Mouse (Mus musculus) MEL (cell line): ENCODE measurements around the gene Plin2.

Source experiments
- CHD2 ChIP-seq: IDR thresholded peaks from 2 replicates; pipeline ENCODE4 v1.6.1; 2011; ENCODE audit warnings: low read length, improper control_type of control experiment
- CTCF ChIP-seq, 3 experiments: IDR thresholded peaks in 2 of 3; conservative IDR thresholded peaks in 1 of 3; 2 replicates each; pipeline ENCODE4 v1.5.1; 2011 to 2012; ENCODE audit warnings: low read length in 3 of 3, low read depth in 2 of 3, mild to moderate bottlenecking in 2 of 3, improper control_type of control experiment in 1 of 3, inconsistent platforms in 1 of 3, mixed read lengths in 1 of 3, moderate library complexity in 1 of 3; ENCODE audit not compliant: control insufficient read depth in 1 of 3, insufficient read depth in 1 of 3, poor library complexity in 1 of 3, severe bottlenecking in 1 of 3
- GATA1 ChIP-seq: IDR thresholded peaks from 2 replicates; pipeline ENCODE4 v1.6.1; 2011; ENCODE audit warnings: low read depth, low read length, improper control_type of control experiment
- HCFC1 ChIP-seq: IDR thresholded peaks from 2 replicates; pipeline ENCODE4 v1.6.1; 2012; ENCODE audit warnings: low read depth, mild to moderate bottlenecking, inconsistent platforms, low read length, improper control_type of control experiment, moderate library complexity
- MYC ChIP-seq: IDR thresholded peaks from 2 replicates; pipeline ENCODE4 v1.6.1; 2011; ENCODE audit warnings: low read depth, mild to moderate bottlenecking, low read length, improper control_type of control experiment, moderate library complexity
- POLR2A ChIP-seq, 2 experiments: IDR thresholded peaks; 2 replicates each; pipeline ENCODE4 v1.6.1; 2011 to 2012; ENCODE audit warnings: low read length in 2 of 2, mild to moderate bottlenecking in 2 of 2, control low read depth in 1 of 2, improper control_type of control experiment in 1 of 2, low read depth in 1 of 2, moderate library complexity in 1 of 2; ENCODE audit not compliant: control insufficient read depth in 1 of 2, insufficient read depth in 1 of 2, poor library complexity in 1 of 2
- POLR2AphosphoS2 ChIP-seq: IDR thresholded peaks from 2 replicates; pipeline ENCODE4 v1.6.1; 2011; ENCODE audit warnings: low read length, improper control_type of control experiment
- SIN3A ChIP-seq: IDR thresholded peaks from 2 replicates; pipeline ENCODE4 v1.6.1; 2012; ENCODE audit warnings: low read length, improper control_type of control experiment, inconsistent platforms
- SMC3 ChIP-seq: IDR thresholded peaks from 2 replicates; pipeline ENCODE4 v1.6.1; 2011; ENCODE audit warnings: low read depth, low read length, improper control_type of control experiment
- TCF12 ChIP-seq: IDR thresholded peaks from 2 replicates; pipeline ENCODE4 v1.6.1; 2014; ENCODE audit warnings: low read depth, mild to moderate bottlenecking, inconsistent platforms, low read length, improper control_type of control experiment, moderate library complexity
- USF1 ChIP-seq: IDR thresholded peaks from 2 replicates; pipeline ENCODE4 v1.6.1; 2014; ENCODE audit warnings: low read depth, mild to moderate bottlenecking, inconsistent platforms, low read length, improper control_type of control experiment, moderate library complexity

DNA sequence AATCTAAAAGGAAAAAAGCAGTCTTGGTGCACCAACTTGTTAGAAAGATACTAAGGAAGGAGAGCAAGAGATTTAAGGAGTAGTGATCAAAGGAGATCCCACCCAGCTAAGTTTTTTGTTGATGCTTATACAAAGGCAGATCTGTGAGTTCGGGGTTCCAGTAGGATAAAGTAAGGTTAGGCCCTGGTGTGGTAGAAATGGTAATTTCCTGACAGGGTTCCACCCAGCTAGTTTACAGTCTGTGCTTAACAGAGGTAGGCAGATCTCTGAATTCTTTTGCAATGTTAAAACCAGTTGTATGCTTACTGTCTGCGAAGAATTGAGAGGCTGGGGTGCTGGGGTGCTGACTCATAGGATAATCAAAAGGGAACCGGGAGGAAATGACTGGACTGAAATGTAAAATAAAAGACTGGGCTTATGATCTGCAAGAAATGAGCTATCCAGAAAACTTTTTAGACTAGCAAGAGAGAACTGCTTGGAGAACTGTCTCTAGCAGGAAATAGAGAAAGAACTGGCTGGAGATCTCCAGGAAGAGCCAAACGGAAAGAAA lies 40.9 kb upstream of the Plin2 start:
- TF ChIP-seq POLR2A (IDR thresholded peaks at IDR 0.05; ENCODE audit: control insufficient read depth in 1 of 2, insufficient read depth in 1 of 2, low read depth in 1 of 2, low read length in 2 of 2, poor library complexity in 1 of 2) (no peak), CTCF (IDR thresholded peaks at IDR 0.05 in 2 of 3, conservative IDR thresholded peaks at IDR 0.05 in 1 of 3; ENCODE audit: control insufficient read depth in 1 of 3, insufficient read depth in 1 of 3, low read depth in 2 of 3, low read length in 3 of 3, poor library complexity in 1 of 3, severe bottlenecking in 1 of 3) (no peak), SMC3 (no peak), HCFC1 (no peak), TCF12 (no peak), SIN3A (no peak), GATA1 (no peak), MYC (no peak), POLR2AphosphoS2 (no peak), USF1 (no peak), CHD2 (no peak)
